Mouse (Mus musculus) embryonic stem cell, embryonic (primary cell): ENCODE measurements around the gene Slc7a6.

Experiments used
- CTCF ChIA-PET, 4 experiments: fragments of 300-600 bp in 2 of 4; fragments of 350-600 bp in 2 of 4; sonication (Branson Sonifier 250); formaldehyde crosslinking; loops; one replicate each; lab custom pipeline; 2022; ENCODE audit warnings: inconsistent platforms in 2 of 4; lab: Charles Lee
- POLR2A ChIA-PET, 4 experiments: fragments of 300-600 bp in 2 of 4; fragments of 350-600 bp in 2 of 4; sonication (Branson Sonifier 250); formaldehyde crosslinking; loops; one replicate each; lab custom pipeline; 2022; ENCODE audit warnings: antibody characterized with exemption in 4 of 4, inconsistent platforms in 1 of 4; lab: Charles Lee

Slc7a6 gene

GRCm38 (mm10) chr8:106168356-106169016 lies at the start of gene Slc7a6:
TSS of gene Slc7a6 (plus strand) at chr8:106168857.
- ChIA-PET CTCF (interaction anchor here in 1 of 4 experiments (1.5 kb wide), 1 partner anchor 8 kb away, joined by 3 read pairs; no protein-coding TSS in a partner anchor), POLR2A (interaction anchor here (0.5 to 1.4 kb wide), 18 partner anchors 9 to 1031 kb away, joined by 3 to 7 read pairs (median 3); partner anchors contain the start of genes Pla2g15 (in 2 of the 4), Esrp2 (in 1 of the 4), Nfatc3 (in 1 of the 4) and Thap11 (in 1 of the 4))

- POLR2A ChIA-PET: interaction anchor here in 2 of 4 experiments (0.6 to 1.3 kb wide), 5 partner anchors 8 to 291 kb away, joined by 3 to 6 read pairs (median 3); partner anchors contain the start of gene Nutf2 (in 1 of the 2)
- CTCF ChIA-PET: interaction anchor here in 2 of 4 experiments (0.6 to 1.0 kb wide), 3 partner anchors 11 to 760 kb away, joined by 3 to 9 read pairs (median 3); no protein-coding TSS in a partner anchor
Measured at GRCm38 (mm10) chr8:106123443-106123842, 45.2 kb upstream of the Slc7a6 start.

DNA sequence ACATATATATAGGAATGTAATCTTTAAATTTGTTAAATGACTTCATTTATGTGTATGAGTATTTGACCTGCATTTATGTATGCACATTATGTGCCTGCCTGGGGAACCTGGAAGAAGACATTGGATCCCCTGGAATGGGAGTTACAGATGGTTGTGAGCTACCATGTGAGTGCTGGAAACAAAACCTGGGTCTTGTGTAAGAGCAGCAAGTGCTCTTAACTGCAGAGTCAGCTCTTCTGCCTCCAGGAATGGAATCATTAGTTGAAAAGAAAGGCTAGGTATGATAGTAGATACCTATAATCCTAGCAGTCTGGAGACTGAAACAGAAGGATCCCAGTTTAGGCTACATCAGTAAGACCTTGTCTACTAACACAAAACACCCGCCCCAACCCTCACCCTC lies 42.6 kb upstream of the Slc7a6 start:
- ChIA-PET POLR2A (interaction anchor here in 2 of 4 experiments (0.7 to 1.5 kb wide), 4 partner anchors 17 to 527 kb away, joined by 4 to 8 read pairs (median 4); no protein-coding TSS in a partner anchor), CTCF (interaction anchor here in 1 of 4 experiments (0.6 to 0.9 kb wide), 2 partner anchors 11 to 83 kb away, joined by 3 read pairs; partner anchors contain the start of gene Esrp2)

DNA sequence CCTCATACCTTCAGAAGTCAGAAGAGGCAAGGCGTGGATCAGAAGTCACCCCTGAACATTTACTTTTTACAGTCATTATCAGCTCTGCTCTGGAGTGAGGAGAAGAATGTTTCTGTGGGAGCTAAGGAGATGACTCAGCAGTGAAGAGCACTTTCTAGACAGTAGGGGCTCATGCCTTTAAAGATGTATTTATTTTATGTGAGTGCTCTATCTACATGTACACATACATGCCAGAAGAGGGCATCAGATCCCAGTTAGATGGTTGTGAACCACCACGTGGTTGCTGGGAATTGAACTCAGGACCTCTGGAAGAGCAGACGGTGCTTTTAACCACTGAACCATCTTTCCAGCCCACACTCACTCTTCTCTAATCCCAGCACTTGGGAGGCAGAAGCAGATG lies 41.6 kb upstream of the Slc7a6 start:
- POLR2A ChIA-PET: interaction anchor here in 1 of 4 experiments (2.3 kb wide), 1 partner anchor 10 kb away, joined by 6 read pairs; the partner anchor contains the start of gene Esrp2
- CTCF ChIA-PET: interaction anchor here in 3 of 4 experiments (0.6 to 0.9 kb wide), 3 partner anchors 10 to 95 kb away, joined by 3 to 5 read pairs (median 3); partner anchors contain the start of gene Esrp2 (in 1 of the 3)

GRCm38 (mm10) chr8:106127882-106128410 lies 40.7 kb upstream of the Slc7a6 start:
- CTCF ChIA-PET: interaction anchor here in 2 of 4 experiments (0.6 to 0.9 kb wide), 3 partner anchors 20 to 237 kb away, joined by 3 to 7 read pairs (median 5); partner anchors contain the start of gene Smpd3 (in 1 of the 2)
- POLR2A ChIA-PET: interaction anchor here in 3 of 4 experiments (0.6 to 2.7 kb wide), 7 partner anchors 9 to 769 kb away, joined by 3 to 20 read pairs (median 4); partner anchors contain the start of genes Atp6v0d1 (in 1 of the 3) and Esrp2 (in 1 of the 3)

GRCm38 (mm10) chr8:106129232-106129930 lies 39.3 kb upstream of the Slc7a6 start:
- POLR2A ChIA-PET: interaction anchor here in 2 of 4 experiments (2.1 to 2.7 kb wide), 2 partner anchors 21 kb away, joined by 7 to 20 read pairs; no protein-coding TSS in a partner anchor
- CTCF ChIA-PET: interaction anchor here in 1 of 4 experiments (0.9 kb wide), 1 partner anchor 21 kb away, joined by 3 read pairs; no protein-coding TSS in a partner anchor

GRCm38 (mm10) chr8:106129997-106130396 lies 38.7 kb upstream of the Slc7a6 start:
- ChIA-PET POLR2A (interaction anchor here in 1 of 4 experiments (2.7 kb wide), 1 partner anchor 21 kb away, joined by 20 read pairs; no protein-coding TSS in a partner anchor), CTCF (interaction anchor here in 1 of 4 experiments (0.9 kb wide), 1 partner anchor 21 kb away, joined by 3 read pairs; no protein-coding TSS in a partner anchor)

DNA sequence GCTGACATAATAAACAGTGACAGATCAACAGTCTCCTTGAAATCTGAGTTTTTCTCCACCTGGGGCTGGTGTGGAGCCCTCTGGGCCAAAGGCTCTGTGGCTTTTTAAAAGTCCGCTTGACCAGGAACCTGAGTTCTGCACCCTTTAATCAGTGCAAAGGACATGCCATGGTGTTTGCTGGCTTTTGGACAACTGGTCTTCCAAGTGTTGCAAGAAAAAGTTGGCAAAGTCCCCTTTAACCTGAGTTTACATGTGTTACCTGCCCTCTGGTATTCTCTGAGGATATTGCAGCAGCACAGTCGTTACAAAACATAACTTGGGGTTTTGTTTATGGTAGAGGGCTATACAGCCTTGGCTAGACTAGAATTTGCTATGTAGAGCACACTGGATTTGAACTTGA lies 38.2 kb upstream of the Slc7a6 start:
- CTCF ChIA-PET: no interaction called here
- POLR2A ChIA-PET: interaction anchor here in 1 of 4 experiments (1.5 kb wide), 1 partner anchor 13 kb away, joined by 3 read pairs; no protein-coding TSS in a partner anchor

GRCm38 (mm10) chr8:106131021-106131420 lies 37.6 kb upstream of the Slc7a6 start:
- POLR2A ChIA-PET: interaction anchor here in 1 of 4 experiments (1.5 kb wide), 1 partner anchor 14 kb away, joined by 3 read pairs; no protein-coding TSS in a partner anchor
- CTCF ChIA-PET: interaction anchor here in 1 of 4 experiments (0.6 kb wide), 1 partner anchor 748 kb away, joined by 3 read pairs; no protein-coding TSS in a partner anchor

DNA sequence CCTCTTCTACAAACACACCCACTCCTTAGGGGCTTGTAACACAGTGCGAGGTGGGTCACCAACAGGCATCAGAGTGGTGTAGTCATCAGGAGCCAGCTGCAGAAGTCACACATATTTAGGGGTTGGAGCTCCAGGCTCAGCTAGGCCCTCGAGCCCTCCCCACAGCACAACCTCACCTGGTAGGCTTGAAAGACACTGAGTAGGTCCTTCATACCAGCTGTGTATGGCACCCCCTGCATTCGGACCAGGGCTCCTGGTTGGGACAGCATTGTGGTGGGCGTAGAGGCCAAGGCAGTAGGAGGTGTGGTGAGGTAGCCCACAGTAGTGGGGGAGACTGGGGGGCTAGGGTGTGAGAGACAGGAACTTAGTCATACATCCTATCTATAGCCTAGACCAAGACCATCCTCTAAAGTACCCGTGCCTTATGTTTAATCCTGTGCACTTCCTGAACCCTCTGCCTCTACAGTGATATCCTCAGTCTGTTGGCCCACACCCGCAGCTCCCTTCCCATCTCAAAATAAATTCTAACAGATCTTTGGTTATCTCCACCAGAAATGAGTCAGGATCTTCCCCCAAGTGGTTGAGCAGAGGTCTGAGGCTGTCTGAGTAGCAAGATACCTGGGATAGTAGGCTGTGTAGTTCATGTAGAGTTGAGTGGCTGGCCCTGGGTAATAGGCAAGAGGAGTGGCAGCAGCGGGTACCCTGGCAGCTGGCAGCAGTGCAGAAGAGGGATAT lies 37.0 kb upstream of the Slc7a6 start:
- ChIA-PET POLR2A (interaction anchor here in 1 of 4 experiments (1.5 kb wide), 1 partner anchor 14 kb away, joined by 3 read pairs; no protein-coding TSS in a partner anchor), CTCF (interaction anchor here in 1 of 4 experiments (0.6 kb wide), 1 partner anchor 749 kb away, joined by 3 read pairs; no protein-coding TSS in a partner anchor)

- ChIA-PET POLR2A (no interaction called here), CTCF (no interaction called here)
Measured at GRCm38 (mm10) chr8:106132356-106132755, 36.3 kb upstream of the Slc7a6 start.

DNA sequence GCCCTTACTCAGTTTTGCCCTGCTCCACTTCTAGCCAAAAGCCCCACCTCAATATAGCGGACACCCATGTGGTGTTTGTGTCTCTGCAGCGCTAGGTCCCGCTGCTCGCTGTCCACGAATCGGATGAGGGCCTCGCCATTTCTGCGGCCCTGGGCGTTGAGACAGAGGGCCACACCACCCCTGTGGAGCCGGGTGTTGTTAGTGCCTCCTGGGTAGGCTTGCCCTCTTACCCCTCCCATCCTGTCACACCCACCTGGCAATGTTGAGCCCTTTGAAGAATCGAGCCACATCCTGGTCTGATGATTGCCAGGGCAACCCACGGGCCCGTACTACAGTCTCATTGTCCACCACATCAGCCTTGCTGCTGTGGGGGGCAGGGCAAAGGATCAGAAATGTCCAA lies 35.1 kb upstream of the Slc7a6 start:
- ChIA-PET POLR2A (interaction anchor here in 2 of 4 experiments (0.6 to 2.0 kb wide), 2 partner anchors 16 to 73 kb away, joined by 3 to 11 read pairs; partner anchors contain the start of gene Pla2g15 (in 1 of the 2)), CTCF (interaction anchor here in 1 of 4 experiments (1.5 kb wide), 1 partner anchor 10 kb away, joined by 3 read pairs; no protein-coding TSS in a partner anchor)

GRCm38 (mm10) chr8:106133946-106134345 lies 34.7 kb upstream of the Slc7a6 start:
- CTCF ChIA-PET: interaction anchor here in 1 of 4 experiments (1.5 kb wide), 1 partner anchor 11 kb away, joined by 3 read pairs; no protein-coding TSS in a partner anchor
- POLR2A ChIA-PET: interaction anchor here in 3 of 4 experiments (0.6 to 2.0 kb wide), 3 partner anchors 9 to 72 kb away, joined by 3 to 11 read pairs (median 7); partner anchors contain the start of gene Pla2g15 (in 1 of the 3)

DNA sequence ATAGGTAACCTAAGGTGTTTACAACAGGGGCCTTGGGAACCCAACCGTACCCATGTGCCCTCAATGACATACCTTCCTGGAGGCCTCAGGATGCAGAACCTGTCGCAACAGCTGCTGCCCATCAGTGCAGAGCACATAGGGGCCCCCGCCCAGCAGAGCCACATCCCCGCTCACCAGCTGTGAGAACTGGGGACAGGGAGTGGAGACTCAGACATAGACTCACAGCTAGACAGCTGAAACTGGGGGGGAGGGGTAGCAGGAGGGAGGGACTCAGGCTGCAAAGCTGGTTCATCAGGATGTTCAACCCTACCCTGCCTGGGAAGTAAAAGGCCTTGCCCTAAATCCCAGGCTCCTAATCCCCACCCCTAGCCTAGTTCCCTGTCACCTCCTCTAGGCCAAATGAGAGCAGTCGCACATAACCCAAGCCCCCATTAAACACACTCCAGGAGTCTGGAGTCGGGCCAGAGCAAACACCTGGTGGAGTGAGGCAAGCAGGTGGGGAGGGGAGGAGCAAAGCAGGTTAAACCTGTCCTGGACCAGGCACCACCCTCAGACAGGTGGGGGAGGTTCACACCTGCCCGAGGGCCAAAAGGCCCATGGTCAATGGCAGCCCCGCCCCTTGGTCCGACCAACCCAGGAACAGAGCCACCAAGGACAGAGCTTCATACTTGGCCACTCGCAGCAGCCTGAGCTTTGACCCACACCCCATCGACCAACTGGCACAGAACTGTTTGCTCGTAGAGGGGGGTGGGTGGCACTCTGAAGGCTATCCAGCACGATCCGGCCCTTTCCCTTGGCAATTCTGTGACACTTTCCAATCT lies 33.7 kb upstream of the Slc7a6 start:
- ChIA-PET CTCF (interaction anchor here in 2 of 4 experiments (0.5 to 1.5 kb wide), 5 partner anchors 12 to 507 kb away, joined by 3 to 5 read pairs (median 3); no protein-coding TSS in a partner anchor), POLR2A (interaction anchor here in 3 of 4 experiments (0.6 to 2.0 kb wide), 5 partner anchors 10 to 275 kb away, joined by 3 to 11 read pairs (median 5); partner anchors contain the start of genes Nutf2 (in 1 of the 3), Pla2g15 (in 1 of the 3), Prmt7 (in 1 of the 3) and Slc7a6os (in 1 of the 3))

DNA sequence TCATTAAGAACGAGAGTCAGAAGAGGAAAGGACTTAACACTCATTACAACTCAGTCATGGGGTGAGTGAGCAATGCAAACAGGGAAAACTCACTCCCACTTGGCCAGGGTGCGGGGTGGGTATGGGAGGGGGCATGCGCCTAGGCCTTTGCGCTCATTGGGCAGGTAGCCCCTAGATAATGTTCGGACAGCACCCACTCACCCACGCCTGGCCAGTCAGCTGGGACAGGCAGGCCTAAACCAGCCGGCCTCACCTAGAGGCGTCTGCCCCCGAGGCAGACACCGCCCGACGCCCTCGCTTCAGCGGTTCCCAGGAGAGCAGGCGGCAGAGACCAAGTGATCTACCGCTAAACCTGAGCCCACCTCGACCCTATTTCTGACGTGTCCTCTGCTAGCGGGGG lies 33.0 kb upstream of the Slc7a6 start:
- POLR2A ChIA-PET: interaction anchor here in 2 of 4 experiments (1.3 to 2.0 kb wide), 4 partner anchors 9 to 75 kb away, joined by 3 to 11 read pairs (median 6); partner anchors contain the start of genes Pla2g15 (in 1 of the 2), Prmt7 (in 1 of the 2) and Slc7a6os (in 1 of the 2)
- CTCF ChIA-PET: interaction anchor here in 1 of 4 experiments (0.5 to 1.0 kb wide), 3 partner anchors 300 to 506 kb away, joined by 3 to 5 read pairs (median 3); no protein-coding TSS in a partner anchor
